Mouse (Mus musculus) naive thymus-derived CD4-positive, alpha-beta T cell, adult 5 months (primary cell): ENCODE measurements around the gene Myo5c. TPM values are rescaled to one million over a fixed set of nuclear protein-coding genes. Genes with fewer than 3 reads are reported as not detected.

Experiments used
- polyA plus RNA-seq: library from polyadenylated mRNA; unstranded; fragments of 100-300 nt; shearing (Covaris generic); gene quantifications from one replicate; pipeline ENCODE4 v1.2.1, GENCODE M21; 2017

Gene Myo5c
- 0.42 TPM for polyA plus RNA-seq

DNA sequence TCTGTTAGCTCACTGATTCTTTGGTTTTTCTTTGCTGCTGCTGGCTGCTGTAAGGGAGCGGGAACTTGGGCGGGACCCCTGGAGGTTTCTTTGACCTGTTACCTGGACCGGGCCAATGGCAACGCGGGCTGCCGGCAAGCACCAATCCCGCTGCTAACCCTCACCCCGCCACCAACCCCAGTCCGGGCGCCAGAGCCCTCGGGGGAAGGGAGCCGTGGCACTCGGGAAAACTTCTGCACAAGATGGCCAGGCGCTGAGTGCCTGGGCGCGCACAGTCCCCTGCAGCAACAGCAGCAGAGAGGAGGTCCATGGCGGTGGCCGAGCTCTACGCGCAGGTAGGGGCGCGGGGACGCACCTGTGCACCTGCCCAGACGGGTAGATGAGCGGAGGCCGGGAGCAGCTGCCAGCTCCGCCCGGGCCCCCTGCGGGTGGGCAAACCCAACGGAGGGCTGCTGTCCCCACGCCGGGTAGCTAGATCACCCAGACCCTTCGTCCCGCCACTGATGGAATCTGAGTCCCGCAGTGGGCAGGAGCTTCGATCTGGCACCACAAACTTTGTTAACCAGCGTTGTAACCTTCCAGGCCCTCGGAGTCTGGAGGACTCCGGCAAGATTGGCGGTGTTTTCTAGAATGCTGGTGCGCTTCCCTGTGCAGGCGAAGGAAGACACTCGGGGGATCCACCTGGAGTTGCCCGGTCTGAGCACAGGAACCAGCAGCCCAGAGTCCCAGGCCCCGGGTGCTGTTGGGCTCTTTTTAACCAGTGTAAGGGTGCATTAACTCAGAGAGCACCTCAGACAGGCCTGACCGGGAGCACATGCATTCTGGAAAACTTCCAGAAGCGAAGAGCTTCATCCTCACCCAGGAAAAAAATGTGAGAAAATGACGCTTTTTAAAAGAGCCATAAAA is at the start of gene Myo5c:
Gene Myo5c (plus strand): TSS at position 180 of the 906 bp plus-strand sequence.

DNA sequence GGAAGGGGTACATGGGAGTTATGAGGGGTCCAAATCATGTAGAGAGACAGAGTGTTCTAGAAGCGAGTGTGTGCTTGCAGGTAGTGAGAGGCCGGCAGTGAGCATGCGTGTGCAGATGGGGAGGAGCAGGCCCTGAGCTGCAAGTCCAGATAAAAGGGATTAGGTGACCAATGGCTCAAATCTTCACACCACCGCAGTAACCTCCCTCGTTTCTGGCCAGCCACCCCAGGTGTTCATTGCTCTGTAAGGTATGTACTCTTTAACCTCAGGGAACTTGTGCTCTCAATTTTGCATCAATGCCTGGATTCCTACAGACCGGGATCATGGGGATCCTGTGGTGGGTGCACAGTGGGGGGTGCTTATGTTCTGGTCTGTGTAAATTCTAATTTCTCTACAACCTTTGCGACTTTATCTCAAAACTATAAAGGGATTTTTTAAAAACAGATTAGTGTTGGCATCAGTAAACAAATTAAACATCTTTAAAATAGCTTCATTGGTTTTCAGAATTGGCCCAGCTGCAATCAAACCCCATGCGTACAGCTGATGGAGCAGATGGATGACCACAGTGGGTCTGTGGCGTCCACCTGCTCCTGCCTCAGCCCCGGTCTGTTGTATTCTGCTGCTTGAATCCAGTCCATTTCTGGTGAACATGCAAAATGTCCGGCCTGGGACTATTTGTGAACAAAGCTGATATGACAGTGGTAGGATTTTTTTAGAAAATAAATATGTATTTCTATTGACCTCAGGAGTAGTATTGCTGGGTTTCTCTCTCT is 74.5 kb downstream of the Myo5c start, which contains the start of gene Gnb5:
Gene Gnb5 (plus strand): TSS at position 163 of the 773 bp plus-strand sequence.

DNA sequence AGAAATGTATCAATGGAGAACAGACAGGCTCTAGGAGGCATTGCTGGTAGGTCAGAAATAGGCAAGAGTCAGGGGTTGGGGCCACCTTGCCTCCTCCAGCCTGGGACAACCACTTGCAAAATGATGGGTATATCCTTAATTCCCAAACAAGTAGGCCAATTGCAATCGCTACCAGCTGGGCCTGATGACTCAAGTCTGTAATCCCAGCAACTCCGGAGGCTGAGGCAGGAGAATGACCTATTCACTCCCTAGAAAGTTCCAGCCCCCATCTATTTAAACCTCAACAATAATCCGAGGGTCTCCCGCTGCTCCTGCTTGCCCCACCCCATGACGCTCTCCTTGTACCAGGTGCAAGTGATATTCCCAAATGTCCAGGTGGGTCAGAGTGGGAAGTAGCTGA is 115.6 kb downstream of the Myo5c start, which contains the start of gene Bcl2l10:
Gene Bcl2l10 (plus strand): TSS at position 301 of the 400 bp plus-strand sequence.

Other genes with a start within 250 kb of the Myo5c start
- gene Arpp19, start 194.4 kb upstream of the Myo5c start, polyA plus RNA-seq: 283 TPM
- gene Myo5a, start 161.0 kb upstream of the Myo5c start, polyA plus RNA-seq: 13.9 TPM
- gene Gnb5, start 74.3 kb downstream of the Myo5c start, polyA plus RNA-seq: 4.0 TPM
- not detected for gene Bcl2l10, start 115.7 kb downstream of the Myo5c start, polyA plus RNA-seq
- 66.0 TPM for gene Mapk6, start 178.0 kb downstream of the Myo5c start, polyA plus RNA-seq
- 24.2 TPM for gene Leo1, start 209.5 kb downstream of the Myo5c start, polyA plus RNA-seq